Mouse (Mus musculus) neural tube, embryonic 11.5 days (tissue): ENCODE results near the gene U2af2. TPM values are rescaled to one million over a fixed set of nuclear protein-coding genes. Genes with fewer than 3 reads are reported as not detected.

Source experiments
- ATAC-seq: fragments of 200-750 bp; cut with Nextera tagmentation; 2 replicates; pipeline ENCODE4 v1.8.0; 2017; ENCODE audit warnings: moderate number of reproducible peaks, mild to moderate bottlenecking, moderate TSS enrichment, moderate library complexity; ENCODE audit not compliant: insufficient read depth, low FRiP score, low TSS enrichment
- DNase-seq: peaks from one replicate; pipeline ENCODE4 v3.0.0-alpha.2; 2015; ENCODE audit warnings: low spot score
- H3K27ac ChIP-seq: fragments of 300-500 bp; sonication (generic); 2 replicates; pipeline ENCODE4 v1.5.1; 2014; ENCODE audit warnings: low read depth, mild to moderate bottlenecking, low read length
- H3K27me3 ChIP-seq: fragments of 300-500 bp; sonication (generic); 2 replicates; pipeline ENCODE4 v1.6.1; 2014; ENCODE audit warnings: mild to moderate bottlenecking, low read length, mixed read lengths; ENCODE audit not compliant: control insufficient read depth, insufficient read depth
- H3K36me3 ChIP-seq: fragments of 300-500 bp; sonication (generic); 2 replicates; pipeline ENCODE4 v1.6.1; 2014; ENCODE audit warnings: mild to moderate bottlenecking, low read length, moderate library complexity, mixed read lengths; ENCODE audit not compliant: control insufficient read depth, insufficient read depth
- H3K4me1 ChIP-seq: fragments of 300-500 bp; sonication (generic); 2 replicates; pipeline ENCODE4 v1.6.1; 2014; ENCODE audit warnings: low read length, mixed read lengths; ENCODE audit not compliant: control insufficient read depth, insufficient read depth
- H3K4me2 ChIP-seq: fragments of 300-500 bp; sonication (generic); 2 replicates; pipeline ENCODE4 v1.6.1; 2014; ENCODE audit warnings: low read depth, mild to moderate bottlenecking, moderate library complexity
- H3K4me3 ChIP-seq: fragments of 300-500 bp; sonication (generic); 2 replicates; pipeline ENCODE4 v1.5.1; 2014; ENCODE audit warnings: low read depth, low read length
- H3K9ac ChIP-seq: fragments of 300-500 bp; sonication (generic); 2 replicates; pipeline ENCODE4 v1.6.1; 2014; ENCODE audit warnings: mild to moderate bottlenecking, low read length
- H3K9me3 ChIP-seq: fragments of 300-500 bp; sonication (generic); 2 replicates; pipeline ENCODE4 v1.6.1; 2016; ENCODE audit warnings: low read length; ENCODE audit not compliant: control insufficient read depth
- WGBS: fragments of 180-500 bp; shearing (Covaris S2); extraction: QIAGEN DNeasy Blood & Tissue Kit; methylation state at CpG from one replicate; pipeline ENCODE4 v1.1.7; 2014; 5-methylcytosine and 5-hydroxymethylcytosine counted together
- polyA plus RNA-seq: library from polyadenylated mRNA; unstranded; fragments of >200 nt; fragmentation: Nextera tagmentation; extraction: Ambion mirVana; gene quantifications from 2 replicates; pipeline ENCODE4 v1.2.1, GENCODE M21; 2014

Gene U2af2
- polyA plus RNA-seq, 1 experiment from 2014 or later, result 167 TPM

DNA sequence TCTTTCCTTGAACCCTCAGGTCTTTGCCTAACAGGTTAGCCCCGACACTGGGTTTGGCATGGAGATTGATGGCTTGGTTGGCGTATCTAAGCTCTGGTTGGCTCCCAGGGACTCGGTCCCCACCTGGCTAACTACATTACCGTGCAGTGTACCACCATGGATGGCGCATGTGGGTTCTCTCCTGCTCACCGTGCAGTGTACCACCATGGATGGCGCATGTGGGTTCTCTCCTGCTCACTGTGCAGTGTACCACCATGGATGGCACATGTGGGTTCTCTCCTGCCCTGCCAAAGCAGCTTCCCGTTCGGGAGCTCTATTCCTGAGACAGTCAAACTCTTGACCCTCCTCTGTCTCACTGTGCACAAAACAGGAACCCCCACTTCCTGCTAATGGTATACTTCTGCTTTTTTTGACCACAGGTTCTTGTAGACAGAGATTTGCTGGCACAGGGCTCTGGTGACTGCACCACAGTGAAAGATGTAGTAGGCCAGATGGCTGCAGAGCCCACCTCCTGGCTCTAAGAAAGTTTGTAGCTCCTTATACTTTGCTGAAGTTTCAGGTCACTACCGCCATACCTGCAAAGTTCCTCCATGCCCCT lies 39.2 kb downstream of the U2af2 start:
- Histone ChIP-seq H3K4me1 (no peaks in the 10 kb centered on the region), H3K4me3 (no peak overlapping the region), H3K36me3 (peaks cover 11% of the 10 kb centered on the region), H3K4me2 (no peak overlapping the region), H3K27me3 (no peaks in the 10 kb centered on the region), H3K9me3 (no peaks in the 10 kb centered on the region), H3K27ac (no peak overlapping the region), H3K9ac (no peak overlapping the region)
- DNase-seq, result no peak
- WGBS, result 85% methylated on average over 10 of the region's 10 CpGs
- ATAC-seq, result no peak

- Histone ChIP-seq H3K4me3 (no peak overlapping the region), H3K4me2 (no peak overlapping the region), H3K9ac (no peak overlapping the region), H3K36me3 (peaks cover 8% of the 10 kb centered on the region), H3K4me1 (no peaks in the 10 kb centered on the region), H3K9me3 (no peaks in the 10 kb centered on the region), H3K27ac (no peak overlapping the region), H3K27me3 (no peaks in the 10 kb centered on the region)
- 81% methylated on average over 2 of the region's 2 CpGs for WGBS
- ATAC-seq (no peak), DNase-seq (no peak)
Observed at GRCm38 (mm10) chr7:5102564-5102963, 40.6 kb downstream of the U2af2 start.

DNA sequence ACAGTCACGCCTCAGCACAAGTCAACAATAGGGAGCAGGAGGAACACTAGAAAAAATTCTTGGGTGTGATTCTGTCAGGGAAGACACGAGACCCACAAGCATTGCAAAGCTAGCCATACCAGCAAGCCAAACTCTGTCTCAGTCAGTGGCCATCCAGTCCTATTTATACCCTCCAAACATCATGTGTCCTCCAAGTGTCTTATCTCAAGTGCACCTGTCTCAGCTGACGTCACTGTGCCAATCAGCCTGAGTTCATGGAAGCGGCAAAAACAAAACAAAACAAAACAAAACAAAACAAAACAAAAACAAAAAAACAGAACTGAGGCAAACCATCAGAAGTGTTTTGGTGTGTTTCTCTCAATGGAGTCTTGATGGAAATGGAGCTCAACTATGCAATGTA lies 46.3 kb downstream of the U2af2 start:
- no peaks in the 10 kb centered on the region for H3K9me3 ChIP-seq
- no peak overlapping the region for H3K4me3 ChIP-seq
- no peak overlapping the region for H3K27ac ChIP-seq
- no peak for ATAC-seq
- H3K27me3 ChIP-seq, result no peaks in the 10 kb centered on the region
- no peak for DNase-seq
- WGBS, result 79% methylated on average over 4 of the region's 4 CpGs
- no peaks in the 10 kb centered on the region for H3K4me1 ChIP-seq
- H3K4me2 ChIP-seq, result no peak overlapping the region
- no peaks in the 10 kb centered on the region for H3K36me3 ChIP-seq
- H3K9ac ChIP-seq, result no peak overlapping the region

DNA sequence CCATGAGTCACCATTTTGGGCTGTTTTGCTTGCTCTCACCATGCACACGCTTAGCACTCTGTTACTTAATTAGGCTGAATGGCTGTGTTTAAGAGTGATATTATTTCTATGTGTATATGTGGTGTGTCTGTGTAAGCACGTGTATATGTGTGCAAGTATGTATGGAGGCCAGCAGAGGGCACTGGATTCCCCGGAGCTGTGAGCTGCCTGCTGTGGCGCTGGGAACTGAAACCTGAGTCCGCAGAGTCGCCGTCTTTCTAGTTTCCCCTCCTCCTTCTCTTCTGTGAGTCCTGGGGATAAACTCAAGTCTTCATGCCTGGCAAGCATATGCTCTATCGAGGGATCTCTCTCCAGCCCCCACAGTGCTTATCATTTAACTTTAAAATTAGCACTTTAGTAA lies 47.4 kb downstream of the U2af2 start:
- WGBS, result 85% methylated on average over 8 of the region's 8 CpGs
- DNase-seq, result no peak
- no peak for ATAC-seq
- Histone ChIP-seq H3K36me3 (no peaks in the 10 kb centered on the region), H3K9ac (no peak overlapping the region), H3K4me2 (no peak overlapping the region), H3K4me1 (no peaks in the 10 kb centered on the region), H3K9me3 (no peaks in the 10 kb centered on the region), H3K4me3 (no peak overlapping the region), H3K27ac (no peak overlapping the region), H3K27me3 (no peaks in the 10 kb centered on the region)

- Histone ChIP-seq H3K9ac (no peak overlapping the region), H3K4me2 (no peak overlapping the region), H3K36me3 (no peaks in the 10 kb centered on the region), H3K27ac (no peak overlapping the region), H3K4me3 (no peak overlapping the region), H3K27me3 (no peaks in the 10 kb centered on the region), H3K4me1 (no peaks in the 10 kb centered on the region), H3K9me3 (no peaks in the 10 kb centered on the region)
- DNase-seq (no peak), ATAC-seq (no peak)
- 56% methylated on average over 3 of the region's 3 CpGs for WGBS
Observed at GRCm38 (mm10) chr7:5112701-5113100, 50.8 kb downstream of the U2af2 start.

GRCm38 (mm10) chr7:5116850-5117249 lies 54.9 kb downstream of the U2af2 start, which contains the start of gene Rfpl4:
Gene Rfpl4, minus strand, starts transcription at chr7:5116950.
- Histone ChIP-seq H3K9ac (no peak within 1 kb of the TSS), H3K4me1 (no peaks in the 10 kb centered on the region), H3K27ac (no peak within 1 kb of the TSS), H3K36me3 (no peaks in the 10 kb centered on the region), H3K4me2 (no peak within 1 kb of the TSS), H3K27me3 (no peaks in the 10 kb centered on the region), H3K4me3 (no peak within 1 kb of the TSS), H3K9me3 (no peaks in the 10 kb centered on the region)
- no peak for DNase-seq
- no peak for ATAC-seq
- WGBS, result 84% methylated on average over 3 of the region's 3 CpGs

- no peaks in the 10 kb centered on the region for H3K4me1 ChIP-seq
- H3K4me2 ChIP-seq, result no peak overlapping the region
- no peaks in the 10 kb centered on the region for H3K9me3 ChIP-seq
- no peaks in the 10 kb centered on the region for H3K36me3 ChIP-seq
- no peak overlapping the region for H3K27ac ChIP-seq
- ATAC-seq (no peak), DNase-seq (no peak)
- 90% methylated on average over 8 of the region's 8 CpGs for WGBS
- H3K27me3 ChIP-seq, result no peaks in the 10 kb centered on the region
- H3K4me3 ChIP-seq, result no peak overlapping the region
- H3K9ac ChIP-seq, result no peak overlapping the region
Observed at GRCm38 (mm10) chr7:5125078-5125477, 63.1 kb downstream of the U2af2 start.

DNA sequence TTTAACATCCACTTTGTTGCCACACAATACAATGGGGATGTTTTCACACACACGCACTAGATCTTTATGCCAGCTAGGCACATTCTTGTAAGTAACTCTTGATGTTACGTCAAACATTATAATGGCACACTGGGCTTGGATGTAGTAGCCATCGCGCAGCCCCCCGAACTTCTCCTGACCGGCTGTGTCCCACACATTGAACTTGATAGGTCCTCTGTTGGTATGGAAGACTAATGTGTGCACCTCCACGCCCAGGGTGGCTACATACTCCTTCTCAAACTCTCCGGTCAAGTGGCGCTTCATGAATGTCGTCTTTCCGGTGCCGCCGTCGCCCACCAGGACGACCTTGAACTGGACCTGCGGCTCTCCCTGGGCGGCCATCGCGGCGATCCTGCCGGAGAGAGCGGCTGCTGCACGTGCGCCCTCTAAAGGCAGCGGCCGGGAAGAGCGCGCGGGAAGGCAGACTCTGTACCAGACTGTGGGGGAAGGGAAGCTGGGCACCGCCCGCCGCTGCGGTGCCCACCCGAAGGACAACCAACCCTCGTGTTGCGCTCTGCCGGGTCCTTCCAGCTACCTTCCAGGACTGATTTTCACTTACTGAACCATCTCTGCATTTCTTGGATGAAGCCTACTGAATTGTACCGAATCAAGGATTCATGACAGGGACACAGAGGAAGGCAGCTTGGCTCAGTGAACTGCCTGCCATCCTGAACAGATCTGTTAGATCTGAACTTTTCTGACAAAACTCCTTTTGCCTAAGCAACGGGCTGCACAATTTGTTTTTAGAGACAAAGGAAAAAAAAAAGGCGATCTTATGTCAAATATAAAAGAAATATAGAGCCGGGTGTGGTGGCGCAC lies 63.8 kb downstream of the U2af2 start, which contains the start of gene Rasl2-9:
Gene Rasl2-9, minus strand, starts transcription at position 402 of the 858 bp plus-strand sequence.
- no peak within 1 kb of the TSS for H3K27ac ChIP-seq
- peak; percentile 68; the same call in 1 of the 2 replicates for ATAC-seq

More for the DNA sequence above, 63.8 kb downstream of the U2af2 start, which contains the start of gene Rasl2-9:
- Histone ChIP-seq H3K9me3 (no peaks in the 10 kb centered on the region), H3K27me3 (no peaks in the 10 kb centered on the region), H3K36me3 (no peaks in the 10 kb centered on the region), H3K4me1 (no peaks in the 10 kb centered on the region), H3K9ac (peak within 1 kb of the TSS; percentile 42), H3K4me3 (no peak within 1 kb of the TSS; the same call in 1 of the 2 replicates), H3K4me2 (peak within 1 kb of the TSS; percentile 45)
- peak; percentile 80 for DNase-seq
- WGBS, result 18% methylated on average over 42 of the region's 42 CpGs
